Mouse (Mus musculus) MEL (cell line): ENCODE measurements around the gene Tmem95. TPM values are rescaled to one million over a fixed set of nuclear protein-coding genes. Genes with fewer than 3 reads are reported as not detected.
A peak's percentile ranks its signal among the peaks of the same experiment; 100 is the strongest.

ENCODE experiments used
- DNase-seq: peaks from one replicate; pipeline ENCODE4 v3.0.0; 2011; ENCODE audit warnings: low read depth, low spot score
- H3K27ac ChIP-seq: 2 replicates; pipeline ENCODE4 v1.5.1; 2012; ENCODE audit warnings: low read depth, mild to moderate bottlenecking, control low read depth, low read length, moderate library complexity; ENCODE audit not compliant: control insufficient read depth
- H3K27me3 ChIP-seq, 2 experiments: fragments of 150-350 bp in 1 of 2; sonication (generic) in 1 of 2; 2 replicates each; pipeline ENCODE4 v1.6.1; 2012; ENCODE audit warnings: low read length in 2 of 2, mild to moderate bottlenecking in 2 of 2, improper control_type of control experiment in 1 of 2, moderate library complexity in 1 of 2; ENCODE audit not compliant: insufficient read depth in 2 of 2, control insufficient read depth in 1 of 2
- H3K36me3 ChIP-seq, 2 experiments: 2 replicates each; pipeline ENCODE4 v1.6.1; 2012 to 2014; ENCODE audit warnings: low read length in 2 of 2, improper control_type of control experiment in 1 of 2, inconsistent platforms in 1 of 2, mild to moderate bottlenecking in 1 of 2; ENCODE audit not compliant: insufficient read depth in 2 of 2, control insufficient read depth in 1 of 2
- H3K4me1 ChIP-seq, 2 experiments: fragments of 150-350 bp in 1 of 2; sonication (generic) in 1 of 2; 2 replicates each; pipeline ENCODE4 v1.6.1; 2012; ENCODE audit warnings: low read length in 2 of 2, improper control_type of control experiment in 1 of 2, mild to moderate bottlenecking in 1 of 2; ENCODE audit not compliant: insufficient read depth in 2 of 2, control insufficient read depth in 1 of 2
- H3K4me3 ChIP-seq, 2 experiments: fragments of 150-350 bp in 1 of 2; sonication (generic) in 1 of 2; 2 replicates each; pipeline ENCODE4 v1.5.1; 2012; ENCODE audit warnings: low read depth in 2 of 2, low read length in 2 of 2, mild to moderate bottlenecking in 2 of 2, moderate library complexity in 2 of 2, control low read depth in 1 of 2, improper control_type of control experiment in 1 of 2; ENCODE audit not compliant: control insufficient read depth in 1 of 2, insufficient read depth in 1 of 2
- H3K79me2 ChIP-seq: 2 replicates; pipeline ENCODE4 v1.6.1; 2012; ENCODE audit warnings: mild to moderate bottlenecking, low read length, moderate library complexity; ENCODE audit not compliant: control insufficient read depth, poor library complexity, insufficient read depth
- H3K9ac ChIP-seq: 2 replicates; pipeline ENCODE4 v1.6.1; 2012; ENCODE audit warnings: low read depth, mild to moderate bottlenecking, control low read depth, low read length, moderate library complexity; ENCODE audit not compliant: control insufficient read depth, poor library complexity, severe bottlenecking
- H3K9me3 ChIP-seq: fragments of 150-350 bp; sonication (generic); replicated peaks from 2 replicates; pipeline ENCODE4 v1.6.1; 2012; ENCODE audit warnings: mild to moderate bottlenecking, low read length, improper control_type of control experiment, moderate library complexity; ENCODE audit not compliant: insufficient read depth
- BHLHE40 ChIP-seq: IDR thresholded peaks from 2 replicates; pipeline ENCODE4 v1.6.1; 2012; ENCODE audit warnings: low read depth, mild to moderate bottlenecking, inconsistent platforms, low read length, improper control_type of control experiment, borderline replicate concordance
- CHD1 ChIP-seq: IDR thresholded peaks from 2 replicates; pipeline ENCODE4 v1.6.1; 2012; ENCODE audit warnings: low read depth, mild to moderate bottlenecking, inconsistent platforms, low read length, improper control_type of control experiment
- CTCF ChIP-seq, 3 experiments: IDR thresholded peaks in 2 of 3; conservative IDR thresholded peaks in 1 of 3; 2 replicates each; pipeline ENCODE4 v1.5.1; 2011 to 2012; ENCODE audit warnings: low read length in 3 of 3, low read depth in 2 of 3, mild to moderate bottlenecking in 2 of 3, improper control_type of control experiment in 1 of 3, inconsistent platforms in 1 of 3, mixed read lengths in 1 of 3, moderate library complexity in 1 of 3; ENCODE audit not compliant: control insufficient read depth in 1 of 3, insufficient read depth in 1 of 3, poor library complexity in 1 of 3, severe bottlenecking in 1 of 3
- E2F4 ChIP-seq: IDR thresholded peaks from 2 replicates; pipeline ENCODE4 v1.6.1; 2011; ENCODE audit warnings: low read depth, low read length, improper control_type of control experiment, borderline replicate concordance
- EP300 ChIP-seq, 2 experiments: IDR thresholded peaks; 2 replicates each; pipeline ENCODE4 v1.6.1; 2011; ENCODE audit warnings: improper control_type of control experiment in 2 of 2, low read length in 2 of 2, low read depth in 1 of 2, mild to moderate bottlenecking in 1 of 2
- GABPA ChIP-seq: IDR thresholded peaks from 2 replicates; pipeline ENCODE4 v1.6.1; 2012; ENCODE audit warnings: low read depth, mild to moderate bottlenecking, inconsistent platforms, low read length, improper control_type of control experiment, moderate library complexity
- GATA1 ChIP-seq: IDR thresholded peaks from 2 replicates; pipeline ENCODE4 v1.6.1; 2011; ENCODE audit warnings: low read depth, low read length, improper control_type of control experiment
- HCFC1 ChIP-seq: IDR thresholded peaks from 2 replicates; pipeline ENCODE4 v1.6.1; 2012; ENCODE audit warnings: low read depth, mild to moderate bottlenecking, inconsistent platforms, low read length, improper control_type of control experiment, moderate library complexity
- KAT2A ChIP-seq: conservative IDR thresholded peaks from 2 replicates; pipeline ENCODE4 v1.6.1; 2012; ENCODE audit warnings: low read depth, low read length, improper control_type of control experiment, inconsistent platforms
- MAX ChIP-seq: IDR thresholded peaks from 2 replicates; pipeline ENCODE4 v1.6.1; 2011; ENCODE audit warnings: low read length, improper control_type of control experiment
- MAZ ChIP-seq: IDR thresholded peaks from 2 replicates; pipeline ENCODE4 v1.6.1; 2012; ENCODE audit warnings: low read depth, mild to moderate bottlenecking, inconsistent platforms, low read length, improper control_type of control experiment
- MEF2A ChIP-seq: IDR thresholded peaks from 2 replicates; pipeline ENCODE4 v1.6.1; 2014; ENCODE audit warnings: low read depth, mild to moderate bottlenecking, inconsistent platforms, low read length, improper control_type of control experiment; ENCODE audit not compliant: poor library complexity, insufficient replicate concordance, severe bottlenecking; ENCODE audit errors: extremely low read depth
- MYB ChIP-seq: IDR thresholded peaks from 2 replicates; pipeline ENCODE4 v1.6.1; 2011; ENCODE audit warnings: mild to moderate bottlenecking, low read depth, low read length, improper control_type of control experiment
- MYC ChIP-seq: IDR thresholded peaks from 2 replicates; pipeline ENCODE4 v1.6.1; 2011; ENCODE audit warnings: low read depth, mild to moderate bottlenecking, low read length, improper control_type of control experiment, moderate library complexity
- NELFE ChIP-seq: IDR thresholded peaks from 2 replicates; pipeline ENCODE4 v1.6.1; 2011; ENCODE audit warnings: low read depth, low read length, improper control_type of control experiment
- POLR2AphosphoS5 ChIP-seq: IDR thresholded peaks from 2 replicates; pipeline ENCODE4 v1.6.1; 2012; ENCODE audit warnings: low read depth, borderline replicate concordance, mild to moderate bottlenecking, inconsistent platforms, low read length, moderate library complexity, mixed read lengths
- RAD21 ChIP-seq: IDR thresholded peaks from 2 replicates; pipeline ENCODE4 v1.6.1; 2011; ENCODE audit warnings: mild to moderate bottlenecking, low read depth, low read length, improper control_type of control experiment
- RCOR1 ChIP-seq: IDR thresholded peaks from 2 replicates; pipeline ENCODE4 v1.6.1; 2012; ENCODE audit warnings: low read depth, mild to moderate bottlenecking, inconsistent platforms, low read length, improper control_type of control experiment
- SIN3A ChIP-seq: IDR thresholded peaks from 2 replicates; pipeline ENCODE4 v1.6.1; 2012; ENCODE audit warnings: low read length, improper control_type of control experiment, inconsistent platforms
- SMC3 ChIP-seq: IDR thresholded peaks from 2 replicates; pipeline ENCODE4 v1.6.1; 2011; ENCODE audit warnings: low read depth, low read length, improper control_type of control experiment
- TAL1 ChIP-seq: IDR thresholded peaks from 2 replicates; pipeline ENCODE4 v1.6.1; 2012; ENCODE audit warnings: mild to moderate bottlenecking, inconsistent platforms, low read length, moderate library complexity, mixed read lengths
- TCF12 ChIP-seq: IDR thresholded peaks from 2 replicates; pipeline ENCODE4 v1.6.1; 2014; ENCODE audit warnings: low read depth, mild to moderate bottlenecking, inconsistent platforms, low read length, improper control_type of control experiment, moderate library complexity
- UBTF ChIP-seq: IDR thresholded peaks from 2 replicates; pipeline ENCODE4 v1.6.1; 2012; ENCODE audit warnings: low read depth, mild to moderate bottlenecking, inconsistent platforms, low read length, improper control_type of control experiment, moderate library complexity, borderline replicate concordance; ENCODE audit not compliant: insufficient read depth
- USF1 ChIP-seq: IDR thresholded peaks from 2 replicates; pipeline ENCODE4 v1.6.1; 2014; ENCODE audit warnings: low read depth, mild to moderate bottlenecking, inconsistent platforms, low read length, improper control_type of control experiment, moderate library complexity
- USF2 ChIP-seq, 2 experiments: IDR thresholded peaks; 2 replicates each; pipeline ENCODE4 v1.6.1; 2011 to 2012; ENCODE audit warnings: improper control_type of control experiment in 2 of 2, low read length in 2 of 2, borderline replicate concordance in 1 of 2, inconsistent platforms in 1 of 2, low read depth in 1 of 2, mild to moderate bottlenecking in 1 of 2; ENCODE audit not compliant: insufficient read depth in 1 of 2
- ZC3H11A ChIP-seq: IDR thresholded peaks from 2 replicates; pipeline ENCODE4 v1.6.1; 2012; ENCODE audit warnings: low read depth, mild to moderate bottlenecking, inconsistent platforms, low read length, improper control_type of control experiment
- ZKSCAN1 ChIP-seq: IDR thresholded peaks from 2 replicates; pipeline ENCODE4 v1.6.1; 2012; ENCODE audit warnings: low read depth, mild to moderate bottlenecking, inconsistent platforms, low read length, improper control_type of control experiment, moderate library complexity
- ZMIZ1 ChIP-seq: IDR thresholded peaks from 2 replicates; pipeline ENCODE4 v1.6.1; 2012; ENCODE audit warnings: low read depth, mild to moderate bottlenecking, inconsistent platforms, low read length, improper control_type of control experiment, moderate library complexity
- polyA plus RNA-seq, 2 experiments: library from polyadenylated mRNA; stranded (reverse) in 1 of 2; unstranded in 1 of 2; fragments of >175 nt in 1 of 2; fragments of >200 nt in 1 of 2; gene quantifications; 2 replicates each; pipeline versions ENCODE4 v1.2.1 to v1.2.4; 2012; ENCODE audit warnings: low replicate concordance in 2 of 2, low read depth in 1 of 2; ENCODE audit not compliant: insufficient read length in 2 of 2, insufficient read depth in 1 of 2, missing spikeins in 1 of 2
- total RNA-seq: library from RNA; depleted of rRNA; stranded (reverse); fragments of 300-350 nt; gene quantifications from 2 replicates; pipeline ENCODE4 v1.2.3, GENCODE M21; 2012

Tmem95 gene
- total and polyA plus RNA-seq, 3 experiments, result not detected

GRCm38 (mm10) chr11:69870289-69871069 lies 7.3 kb downstream of the Tmem95 start:
- no peak overlapping the region for H3K9ac ChIP-seq
- H3K9me3 ChIP-seq, result no peaks in the 10 kb centered on the region
- peaks cover 2 to 10% of the 10 kb centered on the region in 2 experiments; a peak in 3 of 4 replicates for H3K4me1 ChIP-seq
- DNase-seq, result no peak
- no peaks in the 10 kb centered on the region for H3K79me2 ChIP-seq
- TF ChIP-seq MAX (no peak), UBTF (no peak), TAL1 (no peak), MAZ (no peak), RCOR1 (no peak), GABPA (no peak), TCF12 (no peak), GATA1 (no peak), E2F4 (no peak), CHD1 (no peak), ZMIZ1 (no peak)
- no peak overlapping the region for H3K4me3 ChIP-seq
- H3K36me3 ChIP-seq, result peaks cover 0 to 4% of the 10 kb centered on the region in 2 experiments; a peak in 1 of 4 replicates
- H3K27me3 ChIP-seq, result no peaks in the 10 kb centered on the region; a peak in 1 of 4 replicates
- H3K27ac ChIP-seq, result no peak overlapping the region

- Histone ChIP-seq H3K9ac (no peak overlapping the region), H3K36me3 (peaks cover 0 to 4% of the 10 kb centered on the region in 2 experiments; a peak in 1 of 4 replicates), H3K4me3 (no peak overlapping the region), H3K27me3 (no peaks in the 10 kb centered on the region; a peak in 1 of 4 replicates), H3K4me1 (peaks cover 2 to 17% of the 10 kb centered on the region in 2 experiments), H3K27ac (no peak overlapping the region), H3K9me3 (no peaks in the 10 kb centered on the region), H3K79me2 (no peaks in the 10 kb centered on the region)
- peak; percentile 41 for DNase-seq
- TF ChIP-seq POLR2AphosphoS5, result no peak
- no peak for TF ChIP-seq E2F4
- no peak for TF ChIP-seq CHD1
- peak; percentile 64; the same call in 1 of the 2 replicates for TF ChIP-seq RCOR1
- TF ChIP-seq MYB, result no peak
- TF ChIP-seq MAX, result no peak
- TF ChIP-seq UBTF, result no peak
- no peak for TF ChIP-seq TAL1
- TF ChIP-seq RAD21, result no peak
- TF ChIP-seq KAT2A, result no peak
- no peak for TF ChIP-seq HCFC1
- no peak for TF ChIP-seq USF1
- TF ChIP-seq CTCF (IDR thresholded peaks at IDR 0.05 in 2 of 3, conservative IDR thresholded peaks at IDR 0.05 in 1 of 3; ENCODE audit: control insufficient read depth in 1 of 3, insufficient read depth in 1 of 3, low read depth in 2 of 3, low read length in 3 of 3, poor library complexity in 1 of 3, severe bottlenecking in 1 of 3), result no peak
- peak; percentile 61 for TF ChIP-seq TCF12
- no peak for TF ChIP-seq NELFE
- TF ChIP-seq SIN3A, result no peak
- no peak for TF ChIP-seq ZC3H11A
- TF ChIP-seq USF2 (IDR thresholded peaks at IDR 0.05; ENCODE audit: borderline replicate concordance in 1 of 2, insufficient read depth in 1 of 2, low read depth in 1 of 2, low read length in 2 of 2), result no peak
- TF ChIP-seq EP300 (IDR thresholded peaks at IDR 0.05; ENCODE audit: low read depth in 1 of 2, low read length in 2 of 2), result peak; percentile 59 to 63; a peak in 3 of 4 replicates
- TF ChIP-seq SMC3, result no peak
- TF ChIP-seq GABPA, result no peak
- no peak for TF ChIP-seq MEF2A
- no peak for TF ChIP-seq ZKSCAN1
- TF ChIP-seq BHLHE40, result no peak
- peak; percentile 74 for TF ChIP-seq GATA1
- no peak for TF ChIP-seq MYC
Observed at GRCm38 (mm10) chr11:69867335-69867734, 10.5 kb downstream of the Tmem95 start.
